Mouse (Mus musculus) forebrain, embryonic 14.5 days (tissue): ENCODE results near the gene Fgf8. TPM values are rescaled to one million over a fixed set of nuclear protein-coding genes. Genes with fewer than 3 reads are reported as not detected.

Source experiments
- ATAC-seq: fragments of 200-750 bp; cut with Nextera tagmentation; 2 replicates; pipeline ENCODE4 v1.8.0; 2017; ENCODE audit warnings: mild to moderate bottlenecking, moderate library complexity
- DNase-seq: peaks from one replicate; pipeline ENCODE4 v3.0.0-alpha.2; 2015; ENCODE audit warnings: low spot score
- H3K27ac ChIP-seq: fragments of 300-500 bp; sonication (generic); 2 replicates; pipeline ENCODE4 v1.5.1; 2014; ENCODE audit warnings: low read depth, mild to moderate bottlenecking, control low read depth, low read length, moderate library complexity
- H3K27me3 ChIP-seq: fragments of 300-500 bp; sonication (generic); replicated peaks from 2 replicates; pipeline ENCODE4 v1.6.1; 2014; ENCODE audit warnings: low read length, control low read depth, mixed read lengths; ENCODE audit not compliant: control insufficient read depth, insufficient read depth
- H3K36me3 ChIP-seq: fragments of 300-500 bp; sonication (generic); 2 replicates; pipeline ENCODE4 v1.6.1; 2014; ENCODE audit warnings: low read length, control low read depth; ENCODE audit not compliant: control insufficient read depth, insufficient read depth
- H3K4me1 ChIP-seq: fragments of 300-500 bp; sonication (generic); 2 replicates; pipeline ENCODE4 v1.6.1; 2014; ENCODE audit warnings: antibody characterized with exemption, low read length, control low read depth; ENCODE audit not compliant: control insufficient read depth, insufficient read depth
- H3K4me2 ChIP-seq: fragments of 300-500 bp; sonication (generic); 2 replicates; pipeline ENCODE4 v1.6.1; 2014; ENCODE audit warnings: mild to moderate bottlenecking, control low read depth, low read length
- H3K4me3 ChIP-seq: fragments of 300-500 bp; sonication (generic); 2 replicates; pipeline ENCODE4 v1.5.1; 2014; ENCODE audit warnings: low read depth, low read length, control low read depth
- H3K9ac ChIP-seq: fragments of 300-500 bp; sonication (generic); 2 replicates; pipeline ENCODE4 v1.6.1; 2014; ENCODE audit warnings: mild to moderate bottlenecking, low read length, control low read depth, moderate library complexity
- H3K9me3 ChIP-seq: fragments of 300-500 bp; sonication (generic); replicated peaks from 2 replicates; pipeline ENCODE4 v1.6.1; 2016; ENCODE audit warnings: low read length, control low read depth, mixed read lengths; ENCODE audit not compliant: control insufficient read depth
- WGBS: fragments of 180-500 bp; shearing (Covaris S2); extraction: QIAGEN DNeasy Blood & Tissue Kit; methylation state at CpG from one replicate; pipeline ENCODE4 v1.1.7; 2014; 5-methylcytosine and 5-hydroxymethylcytosine counted together
- polyA plus RNA-seq: library from polyadenylated mRNA; unstranded; fragments of >200 nt; fragmentation: Nextera tagmentation; extraction: Ambion mirVana; gene quantifications from 2 replicates; pipeline ENCODE4 v1.2.1, GENCODE M21; 2014

Gene Fgf8
- 0.88 and 2.4 TPM in 2 replicates for polyA plus RNA-seq

DNA sequence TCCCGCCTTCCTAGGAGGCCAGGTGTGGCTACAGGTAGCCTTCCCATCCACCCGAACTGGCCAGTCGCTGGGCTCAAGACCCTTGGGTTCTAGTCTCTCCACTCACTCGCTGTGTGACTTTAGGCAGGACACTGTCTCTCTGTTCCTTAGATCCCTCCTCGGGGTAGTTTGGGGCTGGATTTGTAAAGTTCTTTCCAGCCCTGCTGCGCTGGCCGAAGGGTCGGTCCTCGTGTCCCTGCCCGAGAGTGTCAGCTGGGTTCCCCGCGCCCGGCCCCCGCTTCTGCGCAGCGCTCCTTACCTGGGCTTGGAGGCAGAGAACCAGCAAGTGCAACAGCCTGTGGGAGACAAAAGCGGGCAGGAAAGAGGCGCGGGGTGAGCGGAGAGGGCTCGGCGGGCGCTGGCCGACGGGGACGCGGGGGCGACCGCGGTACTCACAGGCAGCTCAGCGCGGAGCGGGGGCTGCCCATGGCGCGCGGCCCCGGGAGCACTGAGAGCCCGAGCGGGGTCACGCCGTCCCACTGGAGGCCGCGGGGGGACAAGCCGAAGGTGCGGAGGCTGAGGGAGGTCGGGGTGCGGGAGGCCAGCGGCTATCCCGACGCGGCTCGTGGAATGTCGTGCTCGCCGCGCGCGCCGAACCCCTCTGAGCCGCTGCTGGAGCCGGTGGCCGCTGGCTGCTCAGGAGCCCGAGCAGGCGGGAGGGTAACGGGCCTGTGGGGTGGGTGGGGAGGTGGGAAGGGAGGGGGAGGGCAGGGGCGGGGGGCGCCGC is at the start of gene Fgf8:
Gene Fgf8, minus strand, starts transcription at position 698 of the 766 bp plus-strand sequence.
- Histone ChIP-seq H3K4me3 (peak within 1 kb of the TSS; percentile 31), H3K9me3 (no peaks in the 10 kb centered on the region), H3K36me3 (no peaks in the 10 kb centered on the region), H3K4me1 (peaks cover 7% of the 10 kb centered on the region), H3K27ac (no peak within 1 kb of the TSS), H3K9ac (peak within 1 kb of the TSS; percentile 48), H3K4me2 (peak within 1 kb of the TSS; percentile 68), H3K27me3 (peaks cover 82% of the 10 kb centered on the region)
- DNase-seq (no peak), ATAC-seq (no peak)
- WGBS: under 1% methylated on average over 63 of the region's 68 CpGs

DNA sequence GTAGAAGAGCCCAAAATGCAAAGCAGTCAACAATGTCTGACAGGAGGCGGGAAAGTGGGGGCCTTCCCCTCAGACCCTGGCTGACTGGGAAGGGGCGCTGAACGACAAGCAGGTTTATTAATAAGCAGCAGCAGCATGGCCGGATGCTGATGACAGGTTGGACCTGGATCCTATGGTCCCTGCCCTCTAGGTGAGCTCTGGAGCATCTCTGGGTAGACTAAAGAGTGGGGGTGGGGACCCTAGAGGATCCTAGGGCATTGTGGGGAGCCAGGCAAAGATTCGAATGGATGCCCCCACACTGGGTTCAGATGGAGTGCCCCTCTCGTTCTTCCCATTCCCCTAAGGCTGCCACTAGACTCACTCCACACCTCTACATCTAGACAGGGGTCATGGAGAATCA is 49.7 kb upstream of the Fgf8 start:
- WGBS: 88% methylated on average over 6 of the region's 6 CpGs
- H3K36me3 ChIP-seq: no peaks in the 10 kb centered on the region
- H3K27me3 ChIP-seq: no peaks in the 10 kb centered on the region
- no peak overlapping the region for H3K27ac ChIP-seq
- H3K9me3 ChIP-seq: no peaks in the 10 kb centered on the region
- DNase-seq: no peak
- no peak overlapping the region for H3K9ac ChIP-seq
- no peak overlapping the region for H3K4me3 ChIP-seq
- H3K4me1 ChIP-seq: no peaks in the 10 kb centered on the region
- no peak for ATAC-seq
- no peak overlapping the region for H3K4me2 ChIP-seq

DNA sequence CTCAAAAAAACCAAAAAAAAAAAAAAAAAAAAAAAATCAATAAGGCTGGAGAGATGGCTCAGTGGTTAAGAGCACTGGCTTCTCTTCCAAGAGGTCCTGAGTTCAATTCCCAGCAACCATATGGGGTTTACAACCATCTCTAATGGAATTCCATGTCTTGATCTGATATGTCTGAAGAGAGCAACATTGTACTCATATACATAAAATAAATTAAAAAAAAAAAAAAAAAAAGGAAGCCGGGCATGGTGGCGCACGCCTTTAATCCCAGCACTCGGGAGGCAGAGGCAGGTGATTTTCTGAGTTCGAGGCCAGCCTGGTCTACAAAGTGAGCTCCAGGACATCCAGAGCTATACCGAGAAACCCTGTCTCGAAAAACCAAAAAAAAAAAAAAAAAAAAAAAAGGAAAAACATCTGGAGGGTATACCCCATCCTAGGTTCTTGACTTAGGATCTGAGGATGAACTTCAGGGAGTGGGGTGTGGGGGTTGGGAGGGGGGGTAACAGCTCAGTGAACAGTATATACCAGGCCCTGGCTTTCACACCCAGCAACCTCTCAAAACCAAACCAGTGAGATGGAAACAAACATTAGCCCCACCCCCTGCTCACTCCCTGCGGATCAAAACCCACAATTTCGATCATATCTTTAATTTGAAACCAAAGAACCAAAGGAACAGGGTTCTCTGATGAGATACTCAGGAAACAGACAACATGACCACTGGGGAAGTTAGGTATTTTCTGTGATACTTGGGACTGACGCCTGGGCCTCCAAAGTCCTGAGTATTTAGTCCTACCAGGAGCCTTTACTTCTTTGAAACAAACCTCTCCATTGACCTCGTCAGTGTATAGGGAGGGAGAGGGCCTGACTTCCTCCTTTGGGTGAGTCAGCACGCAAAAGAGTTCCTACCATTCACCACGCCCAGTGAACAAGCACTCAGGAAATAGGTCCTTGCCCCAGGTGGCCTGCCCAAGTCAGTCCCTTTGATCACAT is 47.5 kb upstream of the Fgf8 start:
- Histone ChIP-seq H3K27me3 (no peaks in the 10 kb centered on the region), H3K4me2 (no peak overlapping the region), H3K4me1 (no peaks in the 10 kb centered on the region), H3K9ac (no peak overlapping the region), H3K27ac (no peak overlapping the region), H3K36me3 (no peaks in the 10 kb centered on the region), H3K4me3 (no peak overlapping the region), H3K9me3 (no peaks in the 10 kb centered on the region)
- DNase-seq (no peak), ATAC-seq (no peak)
- WGBS: 82% methylated on average over 12 of the region's 13 CpGs

GRCm38 (mm10) chr19:45789365-45789764 is 46.6 kb upstream of the Fgf8 start:
- Histone ChIP-seq H3K9ac (no peak overlapping the region), H3K9me3 (no peaks in the 10 kb centered on the region), H3K27me3 (no peaks in the 10 kb centered on the region), H3K4me2 (no peak overlapping the region), H3K36me3 (no peaks in the 10 kb centered on the region), H3K27ac (no peak overlapping the region), H3K4me3 (no peak overlapping the region), H3K4me1 (no peaks in the 10 kb centered on the region)
- ATAC-seq (no peak), DNase-seq (no peak)
- 79% methylated on average over 7 of the region's 7 CpGs for WGBS

DNA sequence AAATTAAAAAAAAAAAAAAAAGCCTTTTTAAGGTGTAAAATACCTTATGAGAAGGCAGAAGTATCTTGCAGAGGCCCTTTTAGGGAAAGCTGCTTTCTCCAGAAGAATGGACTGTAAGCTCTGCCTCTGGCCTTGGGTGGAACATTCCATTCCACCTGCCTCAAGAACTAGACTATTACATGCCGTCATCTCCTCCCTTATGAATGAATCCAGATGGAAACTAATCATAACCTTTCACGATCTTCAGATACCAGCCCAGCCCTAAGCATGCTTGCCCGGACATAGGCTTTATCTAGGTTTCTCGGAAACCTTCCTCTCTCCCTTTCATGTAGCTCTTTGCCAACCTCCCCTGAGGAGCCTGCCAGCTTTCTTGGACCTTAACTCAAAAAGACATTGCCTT is 45.6 kb upstream of the Fgf8 start:
- H3K27me3 ChIP-seq: no peaks in the 10 kb centered on the region
- no peak overlapping the region for H3K4me2 ChIP-seq
- H3K27ac ChIP-seq: no peak overlapping the region
- ATAC-seq: no peak
- peaks cover 3% of the 10 kb centered on the region; the same call in 1 of the 2 replicates for H3K4me1 ChIP-seq
- 88% methylated on average over 4 of the region's 4 CpGs for WGBS
- no peak for DNase-seq
- H3K9ac ChIP-seq: no peak overlapping the region
- H3K9me3 ChIP-seq: no peaks in the 10 kb centered on the region
- H3K4me3 ChIP-seq: no peak overlapping the region
- no peaks in the 10 kb centered on the region for H3K36me3 ChIP-seq

DNA sequence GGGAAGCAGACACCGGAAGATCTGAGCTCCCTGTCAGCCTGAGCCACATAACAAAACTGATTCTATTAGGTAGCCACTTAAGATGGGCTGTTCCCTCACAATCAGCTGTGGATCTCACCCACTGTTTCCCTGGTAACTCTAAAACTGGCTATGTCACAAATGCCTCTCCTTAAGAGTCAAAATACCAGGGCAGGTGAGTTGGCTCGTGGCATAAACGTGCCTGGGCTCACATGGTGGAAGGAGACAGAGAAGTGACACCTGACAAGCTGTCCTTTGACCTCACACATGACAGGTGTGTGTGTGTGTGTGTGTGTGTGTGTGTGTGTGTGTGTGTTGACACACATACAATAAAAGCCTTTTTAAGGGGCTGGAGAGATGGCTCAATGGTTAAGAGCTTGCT is 44.7 kb upstream of the Fgf8 start:
- Histone ChIP-seq H3K36me3 (no peaks in the 10 kb centered on the region), H3K27me3 (no peaks in the 10 kb centered on the region), H3K4me1 (peaks cover 3% of the 10 kb centered on the region; the same call in 1 of the 2 replicates), H3K4me3 (no peak overlapping the region), H3K27ac (no peak overlapping the region), H3K9ac (no peak overlapping the region), H3K9me3 (no peaks in the 10 kb centered on the region), H3K4me2 (no peak overlapping the region)
- ATAC-seq (no peak), DNase-seq (no peak)
- 73% methylated on average over 3 of the region's 3 CpGs for WGBS

GRCm38 (mm10) chr19:45785470-45785869 is 42.8 kb upstream of the Fgf8 start:
- WGBS: 57% methylated on average over 3 of the region's 3 CpGs
- Histone ChIP-seq H3K36me3 (peaks cover 5% of the 10 kb centered on the region), H3K9me3 (no peaks in the 10 kb centered on the region), H3K9ac (no peak overlapping the region), H3K27ac (no peak overlapping the region), H3K4me3 (no peak overlapping the region), H3K4me2 (no peak overlapping the region), H3K27me3 (no peaks in the 10 kb centered on the region), H3K4me1 (peaks cover 16% of the 10 kb centered on the region)
- DNase-seq (no peak), ATAC-seq (no peak)

- no peaks in the 10 kb centered on the region for H3K9me3 ChIP-seq
- peak overlapping the region; percentile 50 for H3K9ac ChIP-seq
- 35% methylated on average over 17 of the region's 17 CpGs for WGBS
- peaks cover 18% of the 10 kb centered on the region for H3K36me3 ChIP-seq
- peaks cover 21% of the 10 kb centered on the region for H3K4me1 ChIP-seq
- no peak for DNase-seq
- H3K4me3 ChIP-seq: peak overlapping the region; percentile 23
- H3K27me3 ChIP-seq: no peaks in the 10 kb centered on the region
- no peak for ATAC-seq
- H3K4me2 ChIP-seq: peak overlapping the region; percentile 48
- H3K27ac ChIP-seq: 0 out of 2 replicates have a peak overlapping the region, but pooled peaks have one; percentile 10
Observed at GRCm38 (mm10) chr19:45783933-45784576, 41.3 kb upstream of the Fgf8 start.
